Mouse (Mus musculus): ENCODE results near the gene Olfr1457. TPM values are rescaled to one million over a fixed set of nuclear protein-coding genes. Genes with fewer than 3 reads are reported as not detected.

The Olfr1457 gene
- not detected for total RNA-seq (2021)
- long read RNA-seq, experiment 1: 0 reads
- long read RNA-seq, experiment 2: 0 reads

DNA sequence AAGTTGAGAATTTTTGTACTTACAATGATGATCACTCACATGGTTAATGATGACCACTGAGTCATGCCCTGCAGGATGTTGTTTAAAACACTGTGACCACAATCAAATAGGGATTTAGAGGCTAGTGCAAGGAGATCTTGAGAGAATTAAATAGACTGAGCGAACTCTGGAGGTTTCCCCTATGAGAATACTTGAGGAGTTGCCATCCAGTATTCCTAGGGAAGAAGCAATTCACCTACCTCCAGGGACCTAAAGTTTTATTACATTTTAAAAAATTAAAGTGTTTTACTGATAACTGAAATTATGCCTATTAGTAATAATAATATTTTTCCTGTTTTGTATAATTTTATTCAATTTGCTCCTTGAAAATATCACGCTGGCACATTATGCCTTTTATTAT is at the start of gene Olfr1457:
Olfr1457 (minus strand) TSS at position 101 of the 400 bp plus-strand sequence.
- no peak for DNase-seq

DNA sequence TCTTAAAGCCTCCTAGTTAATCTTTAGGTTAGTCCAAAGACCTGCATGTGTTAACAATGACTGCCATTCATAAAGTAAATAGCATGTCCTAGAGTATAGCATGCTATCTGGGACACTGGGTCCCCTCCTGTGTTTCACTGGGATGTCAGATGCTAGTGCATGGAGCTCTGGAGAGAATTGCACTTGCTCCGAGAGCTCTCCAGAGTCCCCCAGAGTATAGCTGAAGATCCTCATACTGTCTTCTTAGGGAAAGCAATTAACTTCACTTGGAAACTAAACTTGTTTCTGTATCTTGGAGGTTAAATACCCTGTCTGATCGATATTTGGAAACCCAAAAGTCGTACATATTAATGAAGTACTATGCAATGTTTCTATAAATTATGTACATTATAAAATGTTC is 9.0 kb upstream of the Olfr1457 start, which contains the start of gene Olfr1458:
Olfr1458 (minus strand) TSS at position 101 of the 400 bp plus-strand sequence.
- no peak for DNase-seq

DNA sequence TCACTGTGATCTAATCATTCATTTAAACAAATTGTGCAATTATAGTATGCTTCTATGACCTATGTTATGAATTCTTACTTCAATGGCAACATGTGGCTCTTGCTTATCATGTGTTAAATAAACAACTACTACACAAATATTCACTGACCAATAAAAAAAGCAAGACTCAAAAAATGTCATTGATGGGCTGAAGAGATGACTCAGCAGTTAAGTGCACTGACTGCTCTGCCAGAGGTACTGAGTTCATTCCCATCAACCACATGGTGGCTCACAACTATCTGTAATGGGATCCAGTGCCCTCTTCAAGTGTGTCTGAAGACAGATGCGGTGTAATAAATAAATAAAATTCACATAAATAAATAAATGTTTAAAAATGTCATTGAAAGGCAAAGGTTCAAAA is 3.8 kb downstream of the Olfr1457 start:
- DNase-seq: no peak

- DNase-seq: no peak
Observed at GRCm38 (mm10) chr19:13060310-13060709, 37.4 kb downstream of the Olfr1457 start, which contains the start of gene Olfr1454. Gene Olfr1454, plus strand, starts transcription at chr19:13060610.

Other genes with a start within 250 kb of the Olfr1457 start
- gene Olfr1444, start 240.6 kb downstream of the Olfr1457 start, total RNA-seq (2021): not detected
- not detected for gene Olfr1445, start 214.0 kb downstream of the Olfr1457 start, total RNA-seq (2021)
- gene Olfr1446, start 204.4 kb downstream of the Olfr1457 start, total RNA-seq (2021): not detected
- gene Olfr1447, start 194.1 kb downstream of the Olfr1457 start, total RNA-seq (2021): not detected
- gene Olfr1448, start 173.5 kb downstream of the Olfr1457 start, total RNA-seq (2021): not detected
- gene Olfr1449, start 167.1 kb downstream of the Olfr1457 start, total RNA-seq (2021): not detected
- gene Olfr1450, start 147.6 kb downstream of the Olfr1457 start, total RNA-seq (2021): not detected
- gene Olfr1451, start 102.9 kb downstream of the Olfr1457 start, total RNA-seq (2021): not detected
- not detected for gene Olfr1453, start 69.6 kb downstream of the Olfr1457 start, total RNA-seq (2021)
- not detected for gene Olfr1454, start 37.3 kb downstream of the Olfr1457 start, total RNA-seq (2021)
- not detected for gene Olfr1458, start 8.9 kb upstream of the Olfr1457 start, total RNA-seq (2021)
- not detected for gene Olfr1459, start 51.7 kb upstream of the Olfr1457 start, total RNA-seq (2021)
- not detected for gene Olfr1461, start 65.1 kb upstream of the Olfr1457 start, total RNA-seq (2021)
- not detected for gene Olfr1462, start 87.8 kb upstream of the Olfr1457 start, total RNA-seq (2021)
- not detected for gene Olfr1463, start 133.4 kb upstream of the Olfr1457 start, total RNA-seq (2021)
- not detected for gene Olfr1465, start 217.7 kb upstream of the Olfr1457 start, total RNA-seq (2021)
- not detected for gene Olfr1466, start 241.0 kb upstream of the Olfr1457 start, total RNA-seq (2021)